Mouse (Mus musculus): ENCODE data around the gene Cacna1c.

DNA sequence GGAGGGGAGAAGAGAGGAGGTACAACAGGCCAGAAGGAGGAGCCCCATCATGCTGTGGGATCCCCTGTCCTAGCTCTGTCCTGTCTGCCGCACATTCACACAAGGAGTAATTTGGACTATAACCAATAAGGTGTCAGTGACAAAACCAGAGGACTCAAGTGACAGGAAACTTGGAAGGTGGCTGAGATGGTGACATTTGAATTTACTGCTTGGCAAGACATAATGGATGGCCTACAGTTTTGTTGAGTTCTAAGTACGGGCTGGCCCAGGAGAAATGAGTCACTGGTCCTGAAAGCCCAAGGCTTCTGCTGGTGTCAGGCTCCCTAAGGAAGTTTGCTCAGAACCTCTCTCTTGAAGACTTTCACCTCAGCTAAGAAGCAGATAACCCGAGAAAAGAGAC lies 196.0 kb downstream of the Cacna1c start:
- TF ChIP-seq CTCF (conservative IDR thresholded peaks at IDR 0.05; ENCODE audit: low read length) (no peak), NANOG (IDR thresholded peaks at IDR 0.05; ENCODE audit: borderline replicate concordance, low read length) (no peak)
